Mouse (Mus musculus): Measurements from ENCODE around the gene Olfr643.

DNA sequence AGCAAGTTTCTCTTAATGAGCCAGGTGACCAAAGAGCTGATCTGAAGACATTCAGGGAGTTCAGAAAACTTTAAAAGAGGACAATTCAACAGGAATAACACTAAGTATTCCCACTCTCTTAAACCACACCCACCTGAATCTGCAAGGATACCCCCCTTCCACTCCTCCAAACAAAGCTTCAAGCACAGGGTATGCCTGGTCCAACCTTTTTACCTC is 32.5 kb downstream of the Olfr643 start, which contains the start of gene Olfr646:
- TF ChIP-seq POLR2A (IDR thresholded peaks at IDR 0.05; ENCODE audit: insufficient read length, low read depth): no peak
- TF ChIP-seq USF1 (IDR thresholded peaks at IDR 0.05; ENCODE audit: low read depth): no peak
- TF ChIP-seq POLR2AphosphoS2 (IDR thresholded peaks at IDR 0.05; ENCODE audit: insufficient read length, low read depth): no peak
- no peak for TF ChIP-seq TCF3 (IDR thresholded peaks at IDR 0.05; ENCODE audit: insufficient read length, low read depth)
- TF ChIP-seq MYOD1 (IDR thresholded peaks at IDR 0.05; ENCODE audit: control insufficient read depth in 1 of 3, insufficient read length in 2 of 3, low read depth in 2 of 3): no peak
- no peak for TF ChIP-seq MAX (IDR thresholded peaks at IDR 0.05; ENCODE audit: low read depth)
- no peak for TF ChIP-seq TCF12 (IDR thresholded peaks at IDR 0.05; ENCODE audit: insufficient read depth, poor library complexity, severe bottlenecking)
- no peak for TF ChIP-seq SRF (IDR thresholded peaks at IDR 0.05; ENCODE audit: control insufficient read depth, insufficient read length, low read depth)
- TF ChIP-seq CEBPB (IDR thresholded peaks at IDR 0.05; ENCODE audit: insufficient read depth, poor library complexity, severe bottlenecking): no peak
- no peak for TF ChIP-seq MYOG (IDR thresholded peaks at IDR 0.05; ENCODE audit: control insufficient read depth in 1 of 3, insufficient read depth in 1 of 3, insufficient read length in 2 of 3, low read depth in 2 of 3)
- no peak for TF ChIP-seq E2F4 (IDR thresholded peaks at IDR 0.05; ENCODE audit: insufficient read depth)
